Mouse (Mus musculus): ENCODE data around the gene Asb8. TPM values are rescaled to one million over a fixed set of nuclear protein-coding genes. Genes with fewer than 3 reads are reported as not detected.

Gene Asb8
- polyA plus RNA-seq, 1 experiment from 2014 or later: 52.6 TPM

DNA sequence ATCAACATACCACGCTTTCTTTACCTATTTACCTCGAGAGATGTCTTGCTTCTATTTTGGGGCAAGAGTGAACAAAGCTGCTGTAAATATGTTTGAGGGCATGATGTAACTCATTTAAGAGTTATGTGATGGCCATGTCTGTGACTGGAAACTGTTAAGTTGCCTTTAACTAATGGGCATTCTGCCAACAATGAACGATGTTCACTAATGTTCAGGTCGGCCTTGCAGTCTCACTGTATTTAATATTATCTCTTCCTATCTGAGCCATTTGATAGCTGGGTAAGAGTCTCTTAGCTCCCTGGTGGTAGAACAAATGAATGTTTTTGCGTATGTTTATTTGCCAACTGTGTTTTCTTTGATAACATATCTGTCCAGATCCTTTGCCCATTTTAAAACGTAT is 58.9 kb downstream of the Asb8 start:
- H3K4me3 ChIP-seq (ENCODE audit: low read length): no peak overlapping the region
- H3K4me1 ChIP-seq (ENCODE audit: control insufficient read depth, insufficient read depth, low read length): 0 out of 2 replicates have a peak, but pooled peaks cover 4% of the 10 kb centered on the region
- H3K9ac ChIP-seq (ENCODE audit: low read depth, low read length): no peak overlapping the region
- H3K9me3 ChIP-seq (ENCODE audit: control insufficient read depth, low read length): no peaks in the 10 kb centered on the region
- no peak for ATAC-seq (ENCODE audit: low FRiP score, low TSS enrichment)
- 77% methylated on average over 6 of the region's 6 CpGs for WGBS
- no peak overlapping the region for H3K4me2 ChIP-seq (replicated peaks; ENCODE audit: low read depth, low read length)
- H3K36me3 ChIP-seq (ENCODE audit: control insufficient read depth, insufficient read depth, low read length): no peaks in the 10 kb centered on the region
- no peak overlapping the region for H3K27ac ChIP-seq (ENCODE audit: low read depth, low read length)
- H3K27me3 ChIP-seq (ENCODE audit: control insufficient read depth, insufficient read depth, low read length): no peaks in the 10 kb centered on the region

DNA sequence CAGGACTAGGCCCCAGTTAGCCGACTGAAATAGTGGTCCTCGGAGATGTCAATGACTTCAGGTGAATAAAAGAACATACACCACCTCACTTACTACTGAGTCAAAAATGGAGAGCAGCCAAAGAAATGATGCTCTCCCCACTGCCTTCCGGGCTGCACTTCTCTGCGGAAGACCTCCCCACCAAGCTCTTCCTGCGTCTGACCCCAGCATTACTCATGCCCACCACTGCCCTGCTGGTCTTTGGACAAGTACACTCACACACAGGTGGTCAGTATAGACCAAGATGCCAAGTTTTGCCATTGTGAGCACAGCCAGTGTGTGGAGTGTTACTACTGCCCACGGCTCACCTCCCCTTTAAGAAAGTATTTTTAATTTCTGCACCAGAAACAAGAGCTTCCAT is 63.0 kb downstream of the Asb8 start:
- 94% methylated on average over 6 of the region's 6 CpGs for WGBS
- Histone ChIP-seq H3K36me3 (ENCODE audit: control insufficient read depth, insufficient read depth, low read length) (no peaks in the 10 kb centered on the region), H3K4me3 (ENCODE audit: low read length) (no peak overlapping the region), H3K27ac (ENCODE audit: low read depth, low read length) (no peak overlapping the region), H3K4me1 (ENCODE audit: control insufficient read depth, insufficient read depth, low read length) (no peaks in the 10 kb centered on the region), H3K4me2 (replicated peaks; ENCODE audit: low read depth, low read length) (no peak overlapping the region), H3K9ac (ENCODE audit: low read depth, low read length) (no peak overlapping the region), H3K9me3 (ENCODE audit: control insufficient read depth, low read length) (no peaks in the 10 kb centered on the region), H3K27me3 (ENCODE audit: control insufficient read depth, insufficient read depth, low read length) (no peaks in the 10 kb centered on the region)
- ATAC-seq (ENCODE audit: low FRiP score, low TSS enrichment): no peak

DNA sequence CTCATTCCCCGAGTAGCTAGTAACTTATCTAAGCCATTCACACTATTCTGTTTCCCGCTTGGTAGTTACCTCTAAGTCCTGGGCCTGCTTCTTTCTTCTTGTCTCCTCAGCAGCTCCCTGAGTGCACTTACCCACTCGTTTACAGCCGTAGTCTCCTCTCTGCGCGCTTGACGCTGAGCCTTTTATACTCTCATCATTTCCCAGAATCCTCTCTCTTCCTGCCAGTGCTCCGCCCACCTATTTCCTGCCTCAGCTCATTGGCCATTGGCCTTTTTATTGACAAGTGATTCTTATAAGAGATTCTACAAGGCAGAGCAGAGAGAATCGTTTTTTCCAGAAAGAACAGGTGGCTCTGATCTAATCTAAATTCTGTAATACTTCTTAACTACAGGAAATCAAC is 66.9 kb downstream of the Asb8 start:
- Histone ChIP-seq H3K27me3 (ENCODE audit: control insufficient read depth, insufficient read depth, low read length) (no peaks in the 10 kb centered on the region), H3K9ac (ENCODE audit: low read depth, low read length) (no peak overlapping the region), H3K4me1 (ENCODE audit: control insufficient read depth, insufficient read depth, low read length) (no peaks in the 10 kb centered on the region), H3K27ac (ENCODE audit: low read depth, low read length) (no peak overlapping the region), H3K9me3 (ENCODE audit: control insufficient read depth, low read length) (no peaks in the 10 kb centered on the region), H3K4me3 (ENCODE audit: low read length) (no peak overlapping the region), H3K36me3 (ENCODE audit: control insufficient read depth, insufficient read depth, low read length) (no peaks in the 10 kb centered on the region), H3K4me2 (replicated peaks; ENCODE audit: low read depth, low read length) (no peak overlapping the region)
- WGBS: 90% methylated on average over 9 of the region's 9 CpGs
- no peak for ATAC-seq (ENCODE audit: low FRiP score, low TSS enrichment)

DNA sequence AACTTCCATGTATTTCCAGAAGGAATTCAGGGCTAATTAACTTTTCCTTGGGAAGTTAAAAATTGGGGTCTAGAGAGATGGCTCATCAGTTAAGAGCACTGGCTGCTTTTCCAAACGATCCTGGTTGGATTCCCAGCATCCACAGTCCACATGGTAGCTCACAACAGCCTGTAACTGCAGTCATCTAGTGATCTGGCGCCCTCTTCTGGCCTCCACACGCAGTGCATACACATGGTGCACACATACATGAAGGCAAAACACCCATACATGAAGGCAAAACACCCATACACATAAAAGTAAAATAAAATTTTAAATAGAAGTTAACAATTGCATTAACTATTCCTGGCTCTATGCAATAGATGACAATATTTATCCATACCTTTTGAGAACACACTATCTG is 68.5 kb downstream of the Asb8 start:
- H3K9ac ChIP-seq (ENCODE audit: low read depth, low read length): no peak overlapping the region
- no peaks in the 10 kb centered on the region for H3K9me3 ChIP-seq (ENCODE audit: control insufficient read depth, low read length)
- peaks cover 5% of the 10 kb centered on the region; the same call in 1 of the 2 replicates for H3K4me1 ChIP-seq (ENCODE audit: control insufficient read depth, insufficient read depth, low read length)
- H3K4me3 ChIP-seq (ENCODE audit: low read length): no peak overlapping the region
- H3K27ac ChIP-seq (ENCODE audit: low read depth, low read length): no peak overlapping the region
- ATAC-seq (ENCODE audit: low FRiP score, low TSS enrichment): no peak
- no peak overlapping the region for H3K4me2 ChIP-seq (replicated peaks; ENCODE audit: low read depth, low read length)
- WGBS: 53% methylated on average over 3 of the region's 3 CpGs
- no peaks in the 10 kb centered on the region for H3K36me3 ChIP-seq (ENCODE audit: control insufficient read depth, insufficient read depth, low read length)
- no peaks in the 10 kb centered on the region for H3K27me3 ChIP-seq (ENCODE audit: control insufficient read depth, insufficient read depth, low read length)

DNA sequence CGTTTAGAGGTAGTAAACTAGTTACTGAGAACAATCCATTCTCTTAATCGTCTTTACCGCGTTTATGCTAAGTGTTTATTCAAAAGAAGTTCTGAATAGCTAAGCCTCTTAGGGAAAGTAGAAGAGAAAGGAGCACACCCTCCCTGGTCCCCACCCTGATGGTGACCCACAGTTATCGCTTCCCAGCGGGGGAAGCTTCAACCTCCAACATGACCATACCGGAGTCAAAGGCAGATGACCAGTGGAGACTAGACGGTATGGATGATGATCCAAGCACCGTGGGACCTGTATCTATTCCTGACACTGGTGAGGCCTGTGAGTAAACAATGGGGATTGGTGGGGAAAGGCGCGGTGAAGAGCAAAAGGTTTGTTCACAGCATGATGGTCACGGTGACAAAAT is 70.5 kb downstream of the Asb8 start:
- no peak for ATAC-seq (ENCODE audit: low FRiP score, low TSS enrichment)
- Histone ChIP-seq H3K9me3 (ENCODE audit: control insufficient read depth, low read length) (no peaks in the 10 kb centered on the region), H3K4me1 (ENCODE audit: control insufficient read depth, insufficient read depth, low read length) (peaks cover 11% of the 10 kb centered on the region; the same call in 1 of the 2 replicates), H3K4me2 (replicated peaks; ENCODE audit: low read depth, low read length) (no peak overlapping the region), H3K4me3 (ENCODE audit: low read length) (no peak overlapping the region), H3K27me3 (ENCODE audit: control insufficient read depth, insufficient read depth, low read length) (no peaks in the 10 kb centered on the region), H3K27ac (ENCODE audit: low read depth, low read length) (no peak overlapping the region), H3K9ac (ENCODE audit: low read depth, low read length) (no peak overlapping the region), H3K36me3 (ENCODE audit: control insufficient read depth, insufficient read depth, low read length) (no peaks in the 10 kb centered on the region)
- 91% methylated on average over 12 of the region's 12 CpGs for WGBS

DNA sequence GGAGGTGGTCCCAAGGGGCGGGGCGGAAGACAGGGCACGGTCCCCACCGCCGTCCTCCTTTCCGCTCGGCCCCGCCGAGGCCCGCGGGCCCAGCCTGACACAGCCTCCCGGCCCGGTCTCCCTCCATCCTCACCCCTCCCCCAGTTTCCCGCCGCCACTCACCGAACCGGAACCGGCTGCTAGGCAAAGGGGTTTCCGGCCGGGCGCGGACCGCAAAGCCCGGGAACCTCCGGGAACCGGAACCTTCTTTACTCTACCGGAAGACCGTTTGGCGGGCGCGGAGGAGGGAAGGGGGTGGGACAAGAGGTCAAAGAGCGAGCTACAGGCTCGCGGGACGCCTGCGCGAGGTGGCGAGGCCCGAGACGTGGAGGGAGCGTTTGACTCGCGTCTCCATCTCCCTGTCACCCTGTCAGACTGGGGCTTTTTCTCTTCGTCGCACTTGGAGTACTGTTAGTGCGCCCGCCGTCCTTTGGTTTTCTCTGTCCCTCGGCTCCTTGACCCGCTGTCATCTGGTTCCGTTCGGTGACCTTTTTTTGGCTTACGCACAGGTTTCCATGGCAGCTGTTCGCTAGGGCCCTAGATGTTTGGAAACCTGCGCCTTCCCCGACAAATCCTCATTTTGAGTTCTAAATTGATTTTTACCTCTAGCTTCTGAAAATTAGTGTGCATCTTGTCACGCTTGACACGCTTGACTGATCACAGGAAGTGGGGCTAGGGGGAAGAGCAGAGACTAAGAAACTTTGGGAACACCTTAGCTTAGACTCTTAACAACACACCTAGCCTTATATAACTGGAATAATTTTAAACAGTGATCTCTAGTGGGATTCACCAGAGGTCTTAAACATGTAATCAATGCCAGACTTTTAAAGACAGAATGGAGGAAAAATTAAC is 72.1 kb downstream of the Asb8 start, which contains the start of gene Senp1:
Gene Senp1 (minus strand): TSS at position 624 of the 891 bp plus-strand sequence.
- peak within 1 kb of the TSS; percentile 83 for H3K4me2 ChIP-seq (replicated peaks; ENCODE audit: low read depth, low read length)
- no peaks in the 10 kb centered on the region for H3K27me3 ChIP-seq (ENCODE audit: control insufficient read depth, insufficient read depth, low read length)
- H3K4me1 ChIP-seq (ENCODE audit: control insufficient read depth, insufficient read depth, low read length): peaks cover 11% of the 10 kb centered on the region; the same call in 1 of the 2 replicates
- peak within 1 kb of the TSS; percentile 94 for H3K9ac ChIP-seq (ENCODE audit: low read depth, low read length)
- peak within 1 kb of the TSS; percentile 90 for H3K4me3 ChIP-seq (ENCODE audit: low read length)
- WGBS: under 1% methylated on average over 58 of the region's 58 CpGs
- no peaks in the 10 kb centered on the region for H3K9me3 ChIP-seq (ENCODE audit: control insufficient read depth, low read length)
- no peaks in the 10 kb centered on the region; the same call in 1 of the 2 replicates for H3K36me3 ChIP-seq (ENCODE audit: control insufficient read depth, insufficient read depth, low read length)
- H3K27ac ChIP-seq (ENCODE audit: low read depth, low read length): peak within 1 kb of the TSS; percentile 98
- peak; percentile 92 for ATAC-seq (ENCODE audit: low FRiP score, low TSS enrichment)

DNA sequence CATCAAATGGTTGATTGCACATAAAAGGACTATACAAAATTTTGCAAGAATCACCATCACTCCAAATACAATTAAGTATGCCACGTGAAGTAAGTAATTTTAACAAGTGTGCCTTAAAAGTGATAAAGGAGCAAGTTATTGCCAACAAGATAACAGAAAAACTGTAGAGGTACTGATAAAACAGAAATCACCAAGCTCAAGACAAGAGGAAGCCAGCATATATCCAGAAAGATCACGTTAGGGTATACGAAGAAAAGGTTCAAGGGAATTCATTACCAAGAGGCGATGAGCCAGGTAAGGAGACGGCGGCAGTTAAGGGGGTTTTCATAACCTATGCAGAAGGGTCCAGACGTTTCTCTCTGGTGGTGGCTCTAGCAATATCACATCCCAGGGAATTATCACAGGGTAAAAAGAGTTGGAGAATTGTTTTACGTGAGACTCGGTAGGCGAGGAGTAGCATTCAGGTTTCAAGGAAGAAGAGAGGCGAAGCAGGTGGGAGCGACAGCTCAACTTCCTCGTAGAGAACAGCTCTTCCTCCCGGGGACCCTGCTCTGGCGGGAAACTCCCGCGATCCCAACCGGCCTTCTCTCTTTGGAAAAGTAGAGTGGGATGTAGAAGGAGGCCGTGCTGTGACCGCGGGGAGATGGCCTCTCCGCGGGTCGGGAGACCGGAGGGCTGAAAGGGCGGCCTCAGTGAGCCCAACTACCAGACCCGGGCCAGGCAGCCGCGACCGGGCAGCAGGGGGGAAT is 72.9 kb downstream of the Asb8 start, which contains the start of gene Pfkm:
Gene Pfkm (plus strand): TSS at position 218 of the 749 bp plus-strand sequence.
- Histone ChIP-seq H3K4me1 (ENCODE audit: control insufficient read depth, insufficient read depth, low read length) (peaks cover 11% of the 10 kb centered on the region; the same call in 1 of the 2 replicates), H3K9ac (ENCODE audit: low read depth, low read length) (peak within 1 kb of the TSS; percentile 94), H3K4me3 (ENCODE audit: low read length) (peak within 1 kb of the TSS; percentile 90), H3K36me3 (ENCODE audit: control insufficient read depth, insufficient read depth, low read length) (peaks cover 5% of the 10 kb centered on the region; the same call in 1 of the 2 replicates), H3K27me3 (ENCODE audit: control insufficient read depth, insufficient read depth, low read length) (no peaks in the 10 kb centered on the region), H3K4me2 (replicated peaks; ENCODE audit: low read depth, low read length) (peak within 1 kb of the TSS; percentile 83), H3K27ac (ENCODE audit: low read depth, low read length) (peak within 1 kb of the TSS; percentile 98), H3K9me3 (ENCODE audit: control insufficient read depth, low read length) (no peaks in the 10 kb centered on the region)
- WGBS: under 1% methylated on average over 29 of the region's 30 CpGs
- ATAC-seq (ENCODE audit: low FRiP score, low TSS enrichment): peak; percentile 30; the same call in 1 of the 2 replicates

DNA sequence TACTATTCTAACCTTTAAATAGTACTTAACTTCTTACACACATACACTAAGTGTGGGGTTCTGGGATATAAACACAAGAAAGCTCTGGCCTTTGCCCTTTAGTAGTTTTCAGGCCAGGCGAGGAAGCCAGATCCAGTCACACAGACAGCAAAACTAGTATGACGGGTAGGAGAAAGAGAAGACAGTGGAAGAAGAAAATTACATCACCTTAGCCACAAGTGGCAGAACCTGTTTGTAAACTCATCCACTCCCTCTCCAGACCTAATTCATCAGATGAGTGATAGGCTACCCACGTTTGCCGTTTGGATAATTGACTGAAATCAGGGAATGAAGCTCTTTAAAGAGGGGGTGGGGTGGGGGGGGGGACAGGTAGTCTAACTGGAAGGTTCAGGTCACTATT is 73.6 kb downstream of the Asb8 start:
- Histone ChIP-seq H3K4me1 (ENCODE audit: control insufficient read depth, insufficient read depth, low read length) (peaks cover 11% of the 10 kb centered on the region; the same call in 1 of the 2 replicates), H3K9me3 (ENCODE audit: control insufficient read depth, low read length) (no peaks in the 10 kb centered on the region), H3K27ac (ENCODE audit: low read depth, low read length) (no peak overlapping the region), H3K4me2 (replicated peaks; ENCODE audit: low read depth, low read length) (peak overlapping the region; percentile 83), H3K9ac (ENCODE audit: low read depth, low read length) (peak overlapping the region; percentile 94), H3K36me3 (ENCODE audit: control insufficient read depth, insufficient read depth, low read length) (peaks cover 5% of the 10 kb centered on the region; the same call in 1 of the 2 replicates), H3K27me3 (ENCODE audit: control insufficient read depth, insufficient read depth, low read length) (no peaks in the 10 kb centered on the region), H3K4me3 (ENCODE audit: low read length) (peak overlapping the region; percentile 90)
- no peak for ATAC-seq (ENCODE audit: low FRiP score, low TSS enrichment)
- WGBS: 18% methylated on average over 4 of the region's 4 CpGs

Data from kidney, embryonic 14.5 days (tissue).